Mouse (Mus musculus) embryonic facial prominence, embryonic 14.5 days (tissue): ENCODE measurements around the gene Hist1h2ad. TPM values are rescaled to one million over a fixed set of nuclear protein-coding genes. Genes with fewer than 3 reads are reported as not detected.

Experiments used
- microRNA-seq: library from miRNA; unstranded; fragments of <30 nt; microRNA quantifications from one replicate; pipeline ENCODE4, GENCODE M21; 2016; ENCODE audit warnings: borderline number of aligned reads
- polyA plus RNA-seq: library from polyadenylated mRNA; unstranded; fragments of >200 nt; fragmentation: Nextera tagmentation; extraction: Ambion mirVana; gene quantifications from 2 replicates; pipeline ENCODE4 v1.2.1, GENCODE M21; 2014

The Hist1h2ad gene
- polyA plus RNA-seq, 1 experiment from 2014 or later = 1.6 TPM

Small RNA genes lying within 50 kb of the gene (microRNA-seq; reads per million reads assigned to microRNA genes)
- gene Gm44297 = not detected
- gene Gm44359 = not detected
- gene Gm44394 = not detected

Other genes with a start within 250 kb of the Hist1h2ad start
- 40.2 and 44.9 TPM in 2 replicates for gene Zfp322a, start 205.2 kb upstream of the Hist1h2ad start, polyA plus RNA-seq
- gene Abt1, start 150.5 kb upstream of the Hist1h2ad start, polyA plus RNA-seq = 10.3 and 11.6 TPM in 2 replicates
- gene Btn1a1, start 108.5 kb upstream of the Hist1h2ad start, polyA plus RNA-seq = 0.18 TPM in 1 of 2 replicates, not detected in the other
- gene Btn2a2, start 85.5 kb upstream of the Hist1h2ad start, polyA plus RNA-seq = 0.40 and 0.51 TPM in 2 replicates
- gene Hist1h4h, start 43.3 kb upstream of the Hist1h2ad start, polyA plus RNA-seq = 5.1 and 5.6 TPM in 2 replicates
- 5.2 and 7.0 TPM in 2 replicates for gene Hist1h2af, start 40.5 kb upstream of the Hist1h2ad start, polyA plus RNA-seq
- 3.7 and 4.1 TPM in 2 replicates for gene Hist1h3g, start 39.0 kb upstream of the Hist1h2ad start, polyA plus RNA-seq
- gene Hist1h2bh, start 31.0 kb upstream of the Hist1h2ad start, polyA plus RNA-seq = 0.76 and 0.77 TPM in 2 replicates
- gene Hist1h3f, start 30.3 kb upstream of the Hist1h2ad start, polyA plus RNA-seq = 0.71 and 1.0 TPM in 2 replicates
- gene Hist1h4f, start 22.7 kb upstream of the Hist1h2ad start, polyA plus RNA-seq = 0.84 and 0.88 TPM in 2 replicates
- gene Hist1h1d, start 21.1 kb upstream of the Hist1h2ad start, polyA plus RNA-seq = 0.60 TPM in 2 replicates
- gene Hist1h3e, start 12.0 kb upstream of the Hist1h2ad start, polyA plus RNA-seq = 4.4 and 6.1 TPM in 2 replicates
- gene Hist1h2ae, start 3.2 kb upstream of the Hist1h2ad start, polyA plus RNA-seq = 93.4 and 108 TPM in 2 replicates
- 5.1 and 5.3 TPM in 2 replicates for gene Hist1h2bg, start 3.0 kb upstream of the Hist1h2ad start, polyA plus RNA-seq
- 3.6 and 4.1 TPM in 2 replicates for gene Hist1h2bf, start 185 bp upstream of the Hist1h2ad start, polyA plus RNA-seq
- 5.2 and 7.2 TPM in 2 replicates for gene Hist1h3d, start 1.4 kb downstream of the Hist1h2ad start, polyA plus RNA-seq
- 74.5 and 84.0 TPM in 2 replicates for gene Hist1h4d, start 7.2 kb downstream of the Hist1h2ad start, polyA plus RNA-seq
- 1.5 and 2.2 TPM in 2 replicates for gene Hist1h2be, start 46.7 kb downstream of the Hist1h2ad start, polyA plus RNA-seq
- 12.8 and 15.7 TPM in 2 replicates for gene Hist1h1e, start 48.2 kb downstream of the Hist1h2ad start, polyA plus RNA-seq
- 1.2 and 1.3 TPM in 2 replicates for gene Hist1h2ac, start 109.6 kb downstream of the Hist1h2ad start, polyA plus RNA-seq
- gene Hist1h2bc, start 109.8 kb downstream of the Hist1h2ad start, polyA plus RNA-seq = 52.7 and 78.2 TPM in 2 replicates
- 0.19 and 0.31 TPM in 2 replicates for gene Hist1h1t, start 121.4 kb downstream of the Hist1h2ad start, polyA plus RNA-seq
- gene Hist1h4c, start 124.1 kb downstream of the Hist1h2ad start, polyA plus RNA-seq = 5.7 and 5.8 TPM in 2 replicates
- 9.6 and 10.3 TPM in 2 replicates for gene Hfe, start 136.5 kb downstream of the Hist1h2ad start, polyA plus RNA-seq
- gene Hist1h1c, start 164.4 kb downstream of the Hist1h2ad start, polyA plus RNA-seq = 36.1 and 37.8 TPM in 2 replicates
- 5.1 and 7.5 TPM in 2 replicates for gene Hist1h3c, start 171.2 kb downstream of the Hist1h2ad start, polyA plus RNA-seq
- 1.2 and 2.1 TPM in 2 replicates for gene Hist1h2bb, start 172.4 kb downstream of the Hist1h2ad start, polyA plus RNA-seq
- gene Hist1h2ab, start 176.7 kb downstream of the Hist1h2ad start, polyA plus RNA-seq = 30.2 and 32.6 TPM in 2 replicates
- 6.6 and 11.5 TPM in 2 replicates for gene Hist1h3b, start 177.9 kb downstream of the Hist1h2ad start, polyA plus RNA-seq
- gene Hist1h4b, start 182.6 kb downstream of the Hist1h2ad start, polyA plus RNA-seq = 3.5 and 4.7 TPM in 2 replicates
- gene Hist1h4a, start 186.8 kb downstream of the Hist1h2ad start, polyA plus RNA-seq = 0.68 and 0.74 TPM in 2 replicates
- gene Hist1h3a, start 188.0 kb downstream of the Hist1h2ad start, polyA plus RNA-seq = 3.7 and 4.9 TPM in 2 replicates
- gene Hist1h1a, start 189.3 kb downstream of the Hist1h2ad start, polyA plus RNA-seq = 3.2 and 3.5 TPM in 2 replicates
- 0.31 TPM in 1 of 2 replicates, not detected in the other for gene Trim38, start 195.5 kb downstream of the Hist1h2ad start, polyA plus RNA-seq
- not detected in 2 replicates for gene Slc17a2, start 232.6 kb downstream of the Hist1h2ad start, polyA plus RNA-seq